Mouse (Mus musculus): ENCODE measurements around the gene Med14. TPM values are rescaled to one million over a fixed set of nuclear protein-coding genes. Genes with fewer than 3 reads are reported as not detected.

Gene Med14
- 10.6 and 12.4 TPM in 2 replicates for polyA plus RNA-seq (2016; fragmentation: Nextera tagmentation; extraction: Ambion mirVana)

DNA sequence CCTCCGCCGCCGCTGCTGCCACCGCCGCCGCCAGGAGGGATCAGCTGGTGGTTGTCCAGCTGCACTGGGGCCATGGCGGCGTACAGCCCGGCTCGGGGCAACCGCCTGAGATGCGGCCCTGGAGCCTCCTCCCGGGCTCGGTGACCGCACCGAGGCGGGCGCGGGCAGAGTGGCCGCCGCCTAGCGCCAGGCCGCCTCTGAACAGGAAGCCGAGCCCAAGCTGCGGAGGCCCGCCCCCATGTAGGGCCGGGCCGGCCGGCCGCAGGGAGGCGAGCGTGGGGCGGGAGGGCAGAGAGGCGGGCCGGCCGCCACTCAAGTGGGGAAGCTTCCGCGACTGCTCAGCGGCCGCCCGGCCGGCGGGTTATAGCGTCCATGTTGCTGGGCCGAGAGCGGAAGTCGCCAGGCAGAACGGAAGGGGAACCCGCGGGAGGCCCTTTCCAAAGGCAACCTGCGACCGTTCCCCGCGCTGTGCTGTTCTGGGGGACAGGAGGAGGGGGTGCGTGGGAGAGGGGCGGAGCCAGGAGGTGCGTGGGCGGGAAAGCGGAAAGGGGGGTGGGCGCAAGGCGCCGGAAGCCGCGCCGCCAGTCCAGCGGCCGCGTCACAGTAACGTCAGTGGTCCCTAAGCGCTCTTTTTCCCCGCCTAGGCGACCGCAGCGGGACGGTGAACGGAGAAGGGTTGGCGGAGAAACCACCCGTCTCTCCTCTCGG lies at the start of gene Med14:
TSS of gene Med14 (minus strand) at position 448 of the 708 bp plus-strand sequence.
- Histone ChIP-seq H3K4me3 (peak within 1 kb of the TSS; percentile 71), H3K27ac (replicated peaks) (peak within 1 kb of the TSS; percentile 94), H3K9me3 (replicated peaks) (no peaks in the 10 kb centered on the region; the same call in 1 of the 2 replicates), H3K4me1 (peaks cover 19% of the 10 kb centered on the region), H3K36me3 (no peaks in the 10 kb centered on the region), H3K27me3 (ENCODE audit: low read depth, poor library complexity, severe bottlenecking) (peaks cover 16% of the 10 kb centered on the region)
- 6% methylated on average over 63 of the region's 79 CpGs for WGBS
- DNase-seq (ENCODE audit: low spot score): peak; percentile 89

DNA sequence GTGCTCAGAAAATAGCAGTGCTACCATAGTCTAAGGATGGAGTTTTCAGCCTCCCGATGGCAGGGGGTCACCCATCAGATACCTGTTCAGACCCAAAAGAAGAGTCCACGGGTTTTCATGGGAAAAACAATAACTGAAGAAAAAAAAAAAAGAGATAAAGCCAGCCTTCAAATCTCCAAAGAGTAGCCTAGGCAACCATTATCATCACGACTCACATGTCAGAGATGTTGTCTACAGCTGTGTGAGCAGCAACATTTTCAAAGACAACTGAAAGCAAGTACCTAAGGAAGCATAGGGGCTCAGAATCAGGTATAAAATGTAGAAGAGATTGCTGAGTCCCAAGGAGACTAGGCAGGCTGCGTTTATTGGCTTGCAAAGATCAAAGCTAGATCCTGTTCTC lies 38.7 kb upstream of the Med14 start:
- Histone ChIP-seq H3K4me3 (no peak overlapping the region), H3K27ac (replicated peaks) (no peak overlapping the region), H3K4me1 (no peaks in the 10 kb centered on the region), H3K36me3 (no peaks in the 10 kb centered on the region), H3K9me3 (replicated peaks) (no peaks in the 10 kb centered on the region), H3K27me3 (ENCODE audit: low read depth, poor library complexity, severe bottlenecking) (peaks cover 2% of the 10 kb centered on the region; the same call in 1 of the 2 replicates)
- DNase-seq (ENCODE audit: low spot score): no peak
- WGBS: 72% methylated on average over 4 of the region's 4 CpGs

DNA sequence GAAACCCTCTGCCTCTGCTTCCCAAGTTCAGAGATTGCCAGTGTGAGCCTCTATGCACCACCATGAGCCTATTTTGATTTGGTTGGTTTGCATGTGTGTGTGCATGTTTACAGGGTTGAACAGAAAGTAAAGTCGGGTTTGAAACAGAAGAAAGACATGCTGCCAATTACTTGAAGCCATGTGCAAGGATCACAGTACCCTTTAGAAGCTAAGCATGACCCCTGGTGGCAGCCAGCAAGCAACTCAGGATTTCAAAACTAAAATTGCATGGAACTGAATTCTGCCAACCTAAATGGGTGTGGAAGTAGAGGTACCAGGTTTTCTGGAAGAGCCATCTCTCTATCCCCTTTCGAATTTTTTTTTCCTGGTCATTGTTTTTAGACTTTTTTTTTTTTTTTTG lies 33.0 kb upstream of the Med14 start:
- H3K27ac ChIP-seq (replicated peaks): no peak overlapping the region
- no peaks in the 10 kb centered on the region for H3K36me3 ChIP-seq
- 66% methylated on average over 2 of the region's 2 CpGs for WGBS
- no peak overlapping the region for H3K4me3 ChIP-seq
- H3K9me3 ChIP-seq (replicated peaks): no peaks in the 10 kb centered on the region
- H3K4me1 ChIP-seq: no peaks in the 10 kb centered on the region
- no peak for DNase-seq (ENCODE audit: low spot score)
- H3K27me3 ChIP-seq (ENCODE audit: low read depth, poor library complexity, severe bottlenecking): peaks cover 3% of the 10 kb centered on the region; the same call in 1 of the 2 replicates

DNA sequence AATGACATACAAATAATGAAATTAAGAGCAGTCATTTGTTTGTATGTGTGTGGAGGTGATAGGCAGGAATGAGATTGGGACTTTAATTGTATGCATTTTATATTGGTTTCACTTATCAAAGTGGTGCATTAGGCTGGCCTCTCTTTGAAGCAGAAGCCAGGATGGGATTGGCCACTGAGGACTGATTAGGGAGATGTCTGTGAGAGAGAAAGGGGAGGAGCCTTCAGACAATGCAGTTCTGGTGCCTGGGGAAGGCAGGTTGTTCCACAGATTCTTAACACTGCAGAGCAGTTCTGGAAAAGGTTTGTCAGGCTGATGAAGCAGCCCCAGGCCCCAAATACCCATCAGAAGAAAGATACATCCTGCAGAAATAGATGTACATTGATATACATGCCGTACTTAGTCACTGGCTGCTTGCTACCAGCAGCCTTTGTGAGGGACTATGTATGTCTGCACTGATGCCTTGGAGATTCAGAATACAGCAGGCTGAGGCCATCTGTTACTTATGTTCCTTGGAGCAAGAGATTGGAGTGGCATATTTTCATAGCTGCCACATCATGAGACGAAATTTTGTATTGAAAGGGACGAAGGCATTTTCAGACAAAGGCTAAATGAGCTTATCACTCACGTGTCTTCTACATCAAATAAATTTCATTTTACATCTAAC lies 29.9 kb upstream of the Med14 start:
- Histone ChIP-seq H3K4me1 (no peaks in the 10 kb centered on the region), H3K27me3 (ENCODE audit: low read depth, poor library complexity, severe bottlenecking) (peaks cover 3% of the 10 kb centered on the region; the same call in 1 of the 2 replicates), H3K27ac (replicated peaks) (0 out of 2 replicates have a peak overlapping the region, but pooled peaks have one; percentile 49), H3K4me3 (no peak overlapping the region), H3K9me3 (replicated peaks) (no peaks in the 10 kb centered on the region), H3K36me3 (no peaks in the 10 kb centered on the region)
- WGBS: 79% methylated on average over 4 of the region's 4 CpGs
- no peak for DNase-seq (ENCODE audit: low spot score)

DNA sequence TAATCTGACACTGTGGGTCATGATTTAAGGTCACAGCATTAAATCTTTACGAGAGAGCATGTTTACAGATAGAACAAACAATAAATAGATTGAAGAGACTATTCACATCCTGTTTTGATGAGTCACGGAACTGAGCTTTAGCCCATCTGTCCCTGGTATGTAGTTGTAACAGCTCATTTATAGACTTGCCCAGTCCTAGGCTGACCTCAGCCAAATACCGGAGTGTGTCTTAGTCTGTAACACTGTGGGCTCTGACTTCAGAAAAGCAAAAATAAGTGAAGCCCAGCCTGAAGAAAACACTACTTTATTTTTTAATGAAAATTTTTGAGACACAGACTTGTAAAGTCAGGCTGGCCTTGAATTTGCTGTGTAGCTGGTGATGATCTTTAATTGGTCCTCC lies 11.4 kb upstream of the Med14 start:
- 75% methylated on average over 3 of the region's 3 CpGs for WGBS
- Histone ChIP-seq H3K27ac (replicated peaks) (no peak overlapping the region), H3K27me3 (ENCODE audit: low read depth, poor library complexity, severe bottlenecking) (no peaks in the 10 kb centered on the region), H3K4me1 (no peaks in the 10 kb centered on the region), H3K9me3 (replicated peaks) (no peaks in the 10 kb centered on the region), H3K36me3 (no peaks in the 10 kb centered on the region), H3K4me3 (no peak overlapping the region)
- no peak for DNase-seq (ENCODE audit: low spot score)

DNA sequence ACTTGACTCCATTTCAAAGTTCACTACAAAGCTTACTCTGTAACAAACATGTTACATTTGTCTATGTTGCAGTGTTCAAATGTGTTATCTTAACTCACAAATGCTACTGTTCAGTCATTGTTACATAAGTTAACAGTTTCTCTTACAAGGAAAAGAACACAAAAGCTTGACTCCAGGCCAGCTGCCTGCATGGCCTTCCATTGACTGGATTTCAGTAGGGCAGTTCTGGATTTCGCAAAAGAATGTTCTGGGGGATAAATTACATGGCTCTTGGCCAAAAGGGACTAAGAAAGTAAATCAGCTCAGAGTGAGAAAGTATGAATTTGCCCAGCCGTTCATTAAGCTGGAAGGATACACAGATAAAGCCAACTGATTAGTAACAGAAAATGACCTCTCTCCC lies 9.7 kb upstream of the Med14 start:
- DNase-seq (ENCODE audit: low spot score): no peak
- no peaks in the 10 kb centered on the region for H3K9me3 ChIP-seq (replicated peaks)
- no peaks in the 10 kb centered on the region for H3K4me1 ChIP-seq
- H3K4me3 ChIP-seq: no peak overlapping the region
- H3K27me3 ChIP-seq (ENCODE audit: low read depth, poor library complexity, severe bottlenecking): no peaks in the 10 kb centered on the region
- H3K27ac ChIP-seq (replicated peaks): no peak overlapping the region
- 90% methylated on average over 2 of the region's 2 CpGs for WGBS
- H3K36me3 ChIP-seq: no peaks in the 10 kb centered on the region

DNA sequence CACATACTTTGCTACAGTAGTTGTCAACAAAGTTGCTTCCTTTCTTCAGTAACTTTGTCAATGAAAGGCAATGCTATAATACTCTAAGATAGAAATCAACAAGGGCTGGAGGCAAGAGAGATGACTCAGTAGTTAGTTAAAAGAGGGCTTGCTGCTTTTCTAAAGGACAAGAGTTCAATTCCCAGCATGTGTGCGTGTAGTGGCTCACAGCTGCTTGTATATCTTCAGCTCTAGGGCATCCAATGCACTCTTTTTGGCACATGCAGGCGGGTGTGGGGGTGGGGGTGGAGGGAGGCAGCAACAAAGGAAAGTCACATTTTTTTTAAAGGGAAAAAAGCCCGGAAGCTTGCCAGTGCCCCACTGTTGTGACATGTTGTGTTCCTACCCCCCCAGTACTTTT lies 6.7 kb upstream of the Med14 start:
- Histone ChIP-seq H3K36me3 (no peaks in the 10 kb centered on the region), H3K4me1 (no peaks in the 10 kb centered on the region), H3K9me3 (replicated peaks) (no peaks in the 10 kb centered on the region; the same call in 1 of the 2 replicates), H3K4me3 (no peak overlapping the region), H3K27me3 (ENCODE audit: low read depth, poor library complexity, severe bottlenecking) (no peaks in the 10 kb centered on the region), H3K27ac (replicated peaks) (no peak overlapping the region)
- WGBS: 66% methylated on average over 3 of the region's 3 CpGs
- no peak for DNase-seq (ENCODE audit: low spot score)

DNA sequence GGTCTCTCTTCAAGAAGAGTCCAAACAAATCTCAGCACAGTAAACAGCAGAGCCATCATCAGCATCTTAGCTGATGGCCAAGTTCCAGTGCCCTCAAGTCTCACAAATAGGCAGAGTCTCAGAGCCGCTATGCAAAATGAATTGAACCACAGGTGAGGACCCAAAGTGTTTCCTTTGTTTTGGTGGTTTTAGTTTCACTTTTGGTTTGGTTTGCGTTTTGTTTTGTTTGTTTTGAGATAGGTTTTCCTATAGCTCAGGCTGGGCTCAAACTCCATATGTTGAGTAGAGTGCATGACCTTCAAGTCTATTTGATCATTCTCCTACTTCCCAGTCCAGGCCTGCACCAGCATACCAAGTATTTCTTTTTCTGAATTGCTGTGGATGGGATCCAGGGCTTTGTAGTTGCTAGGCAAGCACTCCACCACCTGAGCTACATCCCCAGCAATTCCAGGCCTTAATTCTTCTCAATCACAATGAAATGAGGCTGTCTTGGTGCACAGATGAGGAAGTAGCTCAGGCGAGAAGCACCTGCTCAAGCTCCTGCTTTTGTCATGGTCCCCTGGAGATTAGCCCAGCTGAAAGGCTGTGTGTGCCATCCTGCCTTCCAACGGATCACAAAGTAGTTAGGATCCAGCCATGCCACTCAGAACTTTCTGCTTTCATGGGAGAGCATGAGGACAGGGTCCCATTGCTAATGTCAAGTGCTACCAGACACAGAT lies 5.1 kb upstream of the Med14 start:
- peaks cover 5% of the 10 kb centered on the region; the same call in 1 of the 2 replicates for H3K4me1 ChIP-seq
- 68% methylated on average over 4 of the region's 4 CpGs for WGBS
- no peaks in the 10 kb centered on the region for H3K36me3 ChIP-seq
- H3K27me3 ChIP-seq (ENCODE audit: low read depth, poor library complexity, severe bottlenecking): peaks cover 5% of the 10 kb centered on the region
- H3K4me3 ChIP-seq: no peak overlapping the region
- no peak overlapping the region for H3K27ac ChIP-seq (replicated peaks)
- no peak for DNase-seq (ENCODE audit: low spot score)
- H3K9me3 ChIP-seq (replicated peaks): no peaks in the 10 kb centered on the region; the same call in 1 of the 2 replicates

DNA sequence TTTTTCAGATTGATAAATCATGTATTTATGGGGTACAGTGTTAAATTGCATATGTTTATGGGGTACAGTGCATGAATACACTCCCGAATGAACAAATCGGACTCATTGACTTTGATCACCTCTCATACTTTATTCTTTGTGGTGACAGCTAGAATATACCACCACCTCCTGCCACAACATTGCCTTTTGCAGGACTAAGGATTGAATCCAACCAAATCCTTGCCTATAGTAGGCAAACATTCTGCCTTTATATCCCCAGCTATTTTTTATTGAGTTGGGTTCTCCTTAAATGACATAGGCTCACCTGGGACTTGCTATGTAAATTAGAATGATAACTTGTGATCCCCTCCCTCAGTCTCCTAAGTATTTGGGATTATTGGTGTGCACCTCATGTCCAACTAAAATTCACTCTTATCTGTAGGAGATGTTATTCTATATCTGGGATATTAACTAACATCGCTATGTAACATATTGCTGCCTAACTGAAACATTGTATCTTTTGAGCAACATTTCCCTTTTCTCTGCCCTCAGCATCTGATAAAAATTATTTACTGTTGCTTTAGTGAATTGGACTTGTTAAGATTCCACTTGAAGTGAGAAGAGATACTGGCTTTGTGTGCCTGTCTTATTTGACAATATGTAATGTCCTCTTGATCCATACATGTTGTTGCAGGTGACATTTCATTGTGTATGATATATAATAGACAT lies 1.4 kb upstream of the Med14 start:
- Histone ChIP-seq H3K36me3 (no peaks in the 10 kb centered on the region), H3K4me1 (peaks cover 19% of the 10 kb centered on the region), H3K27ac (replicated peaks) (peak overlapping the region; percentile 94), H3K4me3 (peak overlapping the region; percentile 71), H3K27me3 (ENCODE audit: low read depth, poor library complexity, severe bottlenecking) (peaks cover 16% of the 10 kb centered on the region), H3K9me3 (replicated peaks) (no peaks in the 10 kb centered on the region; the same call in 1 of the 2 replicates)
- DNase-seq (ENCODE audit: low spot score): no peak
- WGBS: 77% methylated on average over 3 of the region's 3 CpGs

DNA sequence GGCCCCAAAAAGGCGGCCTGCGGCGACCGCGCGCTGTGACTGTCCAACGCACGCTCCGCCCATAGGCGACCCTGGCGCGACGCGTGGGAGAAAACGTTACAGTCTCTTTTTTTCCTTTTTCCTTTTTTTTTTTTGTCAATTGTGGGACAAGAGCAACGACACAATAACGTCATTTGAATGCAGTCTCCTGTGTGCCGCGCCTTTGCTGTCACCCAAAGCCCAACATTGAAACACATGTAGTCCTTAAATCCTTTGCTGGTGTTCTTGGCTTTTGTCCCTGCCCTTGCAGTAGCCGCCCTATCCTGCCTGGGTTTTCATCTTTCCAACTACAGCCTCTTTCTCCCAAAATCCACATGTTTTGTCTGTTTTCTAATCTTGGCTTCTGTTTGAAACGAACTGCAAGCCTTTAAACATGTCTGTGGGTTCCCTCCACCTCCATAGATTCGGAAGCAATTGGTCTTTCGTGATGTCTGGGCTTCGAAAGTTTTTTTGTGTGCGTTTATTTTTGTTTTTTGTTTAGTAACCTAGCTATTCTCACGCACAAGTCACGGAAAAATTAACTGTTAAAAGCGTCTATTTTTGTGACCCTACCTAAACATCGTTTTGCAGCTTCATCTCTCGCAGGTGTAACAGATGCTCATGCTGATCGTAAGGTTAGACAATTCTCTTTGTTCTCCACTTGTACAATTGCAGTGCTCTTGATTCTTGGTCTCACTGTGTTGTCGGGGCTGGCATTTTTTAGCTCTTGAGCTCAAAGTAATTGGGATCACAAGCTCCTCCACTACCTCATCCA lies 657 bp upstream of the Med14 start:
- Histone ChIP-seq H3K4me1 (peaks cover 19% of the 10 kb centered on the region), H3K4me3 (peak overlapping the region; percentile 71), H3K9me3 (replicated peaks) (no peaks in the 10 kb centered on the region; the same call in 1 of the 2 replicates), H3K27ac (replicated peaks) (peak overlapping the region; percentile 94), H3K36me3 (no peaks in the 10 kb centered on the region), H3K27me3 (ENCODE audit: low read depth, poor library complexity, severe bottlenecking) (peaks cover 16% of the 10 kb centered on the region)
- DNase-seq (ENCODE audit: low spot score): peak; percentile 13
- 13% methylated on average over 32 of the region's 32 CpGs for WGBS

DNA sequence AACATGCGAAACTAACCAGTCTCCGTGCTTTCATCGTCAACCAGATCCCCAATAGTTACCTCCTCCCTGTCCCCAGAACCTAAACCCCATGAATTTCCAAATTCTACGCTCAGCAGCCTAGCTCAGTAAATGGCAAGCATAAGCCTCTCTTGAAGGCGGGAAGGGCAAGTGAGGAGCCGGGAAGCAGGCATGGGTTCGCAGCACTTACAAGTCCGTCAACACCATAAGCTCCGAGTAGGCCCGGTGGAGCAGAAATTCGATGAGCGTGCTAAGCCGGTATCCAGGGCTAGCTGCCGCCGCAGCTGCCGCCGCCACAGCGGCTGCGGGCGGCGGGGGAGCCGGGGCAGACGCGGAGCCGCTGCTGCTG lies 631 bp downstream of the Med14 start:
- H3K4me3 ChIP-seq: peak overlapping the region; percentile 71
- H3K27me3 ChIP-seq (ENCODE audit: low read depth, poor library complexity, severe bottlenecking): peaks cover 16% of the 10 kb centered on the region
- H3K9me3 ChIP-seq (replicated peaks): no peaks in the 10 kb centered on the region; the same call in 1 of the 2 replicates
- peaks cover 19% of the 10 kb centered on the region for H3K4me1 ChIP-seq
- no peak for DNase-seq (ENCODE audit: low spot score)
- WGBS: 9% methylated on average over 25 of the region's 25 CpGs
- H3K27ac ChIP-seq (replicated peaks): peak overlapping the region; percentile 94
- H3K36me3 ChIP-seq: no peaks in the 10 kb centered on the region
